Mouse (Mus musculus): ENCODE results near the gene Krtap5-2. TPM values are rescaled to one million over a fixed set of nuclear protein-coding genes. Genes with fewer than 3 reads are reported as not detected.
"Not testable (repeated sequence)": the region's sequence is repeated elsewhere in the genome, so short reads cannot be mapped to it uniquely, and the experiment has no call there.

Krtap5-2 gene
- not detected for total RNA-seq (2021)

GRCm38 (mm10) chr7:142175905-142176304 lies at the start of gene Krtap5-2:
Gene Krtap5-2, minus strand, starts transcription at chr7:142176005.
- DNase-seq (ENCODE audit: low spot score in 2 of 2); intact Hi-C loops (cut with DNase I): not testable (repeated sequence)

GRCm38 (mm10) chr7:142224518-142224917 lies 48.7 kb upstream of the Krtap5-2 start:
- no peak for DNase-seq (ENCODE audit: low spot score in 2 of 2)
- intact Hi-C loops (cut with DNase I): no loop called here

- intact Hi-C loops (cut with DNase I); DNase-seq (ENCODE audit: low spot score in 2 of 2): not testable (repeated sequence)
Measured at GRCm38 (mm10) chr7:142212136-142212535, 36.3 kb upstream of the Krtap5-2 start.

- intact Hi-C loops (cut with DNase I): no loop called here
- DNase-seq (ENCODE audit: low spot score in 2 of 2): no peak
Measured at GRCm38 (mm10) chr7:142211559-142211958, 35.8 kb upstream of the Krtap5-2 start, which contains the start of gene Gm7579. Gene Gm7579, plus strand, starts transcription at chr7:142211859.

GRCm38 (mm10) chr7:142206891-142207290 lies 31.1 kb upstream of the Krtap5-2 start:
- intact Hi-C loops (cut with DNase I); DNase-seq (ENCODE audit: low spot score in 2 of 2): not testable (repeated sequence)

- intact Hi-C loops (cut with DNase I): no loop called here
- DNase-seq (ENCODE audit: low spot score in 2 of 2): no peak
Measured at GRCm38 (mm10) chr7:142205488-142205887, 29.7 kb upstream of the Krtap5-2 start.

- no peak for DNase-seq (ENCODE audit: low spot score in 2 of 2)
- intact Hi-C loops (cut with DNase I): no loop called here
Measured at GRCm38 (mm10) chr7:142201064-142201463, 25.3 kb upstream of the Krtap5-2 start, which contains the start of gene Krtap5-3. Gene Krtap5-3, plus strand, starts transcription at chr7:142201364.

GRCm38 (mm10) chr7:142198748-142199147 lies 22.9 kb upstream of the Krtap5-2 start:
- intact Hi-C loops (cut with DNase I): no loop called here
- DNase-seq (ENCODE audit: low spot score in 2 of 2): no peak

- intact Hi-C loops (cut with DNase I): no loop called here
- no peak for DNase-seq (ENCODE audit: low spot score in 2 of 2)
Measured at GRCm38 (mm10) chr7:142190289-142190688, 14.5 kb upstream of the Krtap5-2 start, which contains the start of gene Gm10153. Gene Gm10153, minus strand, starts transcription at chr7:142190389.

- DNase-seq (ENCODE audit: low spot score in 2 of 2): no peak
- intact Hi-C loops (cut with DNase I): no loop called here
Measured at GRCm38 (mm10) chr7:142188156-142188555, 12.4 kb upstream of the Krtap5-2 start.

GRCm38 (mm10) chr7:142181021-142181420 lies 5.2 kb upstream of the Krtap5-2 start:
- no peak for DNase-seq (ENCODE audit: low spot score in 2 of 2)
- intact Hi-C loops (cut with DNase I): no loop called here

- intact Hi-C loops (cut with DNase I): no loop called here
- no peak for DNase-seq (ENCODE audit: low spot score in 2 of 2)
Measured at GRCm38 (mm10) chr7:142178685-142179084, 2.9 kb upstream of the Krtap5-2 start.

- intact Hi-C loops (cut with DNase I): no loop called here
- no peak for DNase-seq (ENCODE audit: low spot score in 2 of 2)
Measured at GRCm38 (mm10) chr7:142169836-142170235, 6.0 kb downstream of the Krtap5-2 start.

GRCm38 (mm10) chr7:142165639-142166038 lies 10.2 kb downstream of the Krtap5-2 start, which contains the start of gene Gm4553:
Gene Gm4553, minus strand, starts transcription at chr7:142165739.
- DNase-seq (ENCODE audit: low spot score in 2 of 2); intact Hi-C loops (cut with DNase I): not testable (repeated sequence)

GRCm38 (mm10) chr7:142159366-142159765 lies 16.4 kb downstream of the Krtap5-2 start:
- intact Hi-C loops (cut with DNase I): no loop called here

GRCm38 (mm10) chr7:142157013-142157412 lies 18.8 kb downstream of the Krtap5-2 start, which contains the start of gene Gm29735:
Gene Gm29735, minus strand, starts transcription at chr7:142157113.
- intact Hi-C loops (cut with DNase I); DNase-seq (ENCODE audit: low spot score in 2 of 2): not testable (repeated sequence)

More at GRCm38 (mm10) chr7:142159366-142159765, 16.4 kb downstream of the Krtap5-2 start:
- no peak for DNase-seq (ENCODE audit: low spot score in 2 of 2)

- DNase-seq (ENCODE audit: low spot score in 2 of 2): no peak
- intact Hi-C loops (cut with DNase I): no loop called here
Measured at GRCm38 (mm10) chr7:142155308-142155707, 20.5 kb downstream of the Krtap5-2 start.

- no peak for DNase-seq (ENCODE audit: low spot score in 2 of 2)
- intact Hi-C loops (cut with DNase I): no loop called here
Measured at GRCm38 (mm10) chr7:142152191-142152590, 23.6 kb downstream of the Krtap5-2 start.

- intact Hi-C loops (cut with DNase I): loop anchor here (5.0 kb wide), 1 partner anchor 99 kb away; no protein-coding TSS in a partner anchor
- DNase-seq (ENCODE audit: low spot score in 2 of 2): no peak
Measured at GRCm38 (mm10) chr7:142148633-142149032, 27.2 kb downstream of the Krtap5-2 start.

GRCm38 (mm10) chr7:142146033-142146432 lies 29.8 kb downstream of the Krtap5-2 start:
- DNase-seq (ENCODE audit: low spot score in 2 of 2): peak in 1 of 2 experiments; percentile 12
- intact Hi-C loops (cut with DNase I): loop anchor here (5.0 kb wide), 1 partner anchor 101 kb away; no protein-coding TSS in a partner anchor

- DNase-seq (ENCODE audit: low spot score in 2 of 2): peak in 1 of 2 experiments; percentile 9
- intact Hi-C loops (cut with DNase I): loop anchor here (5.0 kb wide), 1 partner anchor 102 kb away; no protein-coding TSS in a partner anchor
Measured at GRCm38 (mm10) chr7:142145413-142145940, 30.3 kb downstream of the Krtap5-2 start.

Measured in left cerebral cortex, postnatal 36 days (tissue).